Mouse (Mus musculus): ENCODE data around the gene Samsn1. TPM values are rescaled to one million over a fixed set of nuclear protein-coding genes. Genes with fewer than 3 reads are reported as not detected.

Gene Samsn1
- polyA plus RNA-seq, 1 experiment, result 6.0 TPM

DNA sequence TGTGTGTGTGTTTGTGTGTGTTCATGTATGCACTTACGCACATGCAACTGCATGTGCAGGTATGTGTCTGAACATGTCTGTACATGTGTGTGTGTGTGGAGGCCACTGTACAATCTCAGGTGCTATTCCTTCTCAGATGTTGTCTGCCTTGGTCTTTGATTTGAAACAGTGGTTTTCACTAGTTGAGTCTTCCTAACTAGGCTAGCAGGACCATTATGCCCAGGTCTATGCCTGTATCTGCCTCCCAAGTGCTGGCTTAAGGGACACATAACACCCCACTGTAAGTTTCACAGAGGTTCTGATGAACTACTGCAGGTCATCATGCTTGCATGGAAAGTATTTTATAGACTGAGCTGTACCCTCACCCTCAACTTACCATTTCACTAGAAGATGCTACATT, 115.8 kb downstream of the Samsn1 start:
- TF ChIP-seq GATA1 (IDR thresholded peaks at IDR 0.05; ENCODE audit: low read length), result no peak

- TF ChIP-seq GATA1 (IDR thresholded peaks at IDR 0.05; ENCODE audit: low read length), result no peak
These were observed 116.8 kb downstream of the Samsn1 start for GRCm38 (mm10) chr16:75905324-75905723.

- no peak for TF ChIP-seq GATA1 (IDR thresholded peaks at IDR 0.05; ENCODE audit: low read length)
These were observed 118.0 kb downstream of the Samsn1 start for GRCm38 (mm10) chr16:75904072-75904471.

DNA sequence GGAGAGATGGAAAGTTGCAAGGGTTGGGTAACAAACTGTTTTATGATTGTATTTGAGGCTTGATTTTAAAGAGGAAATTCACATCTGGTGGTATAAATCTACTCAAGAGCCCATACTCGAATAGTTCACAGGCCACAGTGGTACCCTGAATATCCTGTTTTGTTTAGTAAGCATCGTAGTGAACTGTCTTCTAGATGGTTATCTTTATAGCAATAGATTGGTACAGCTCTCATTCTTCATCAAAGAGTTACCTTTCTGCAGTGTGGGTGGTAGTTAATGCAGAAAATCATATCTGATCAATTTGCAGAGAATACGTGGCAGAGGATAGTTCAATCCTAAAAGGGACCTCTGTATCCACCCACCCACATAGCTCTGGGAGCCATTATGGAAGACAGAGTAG, 119.1 kb downstream of the Samsn1 start:
- no peak for TF ChIP-seq GATA1 (IDR thresholded peaks at IDR 0.05; ENCODE audit: low read length)

DNA sequence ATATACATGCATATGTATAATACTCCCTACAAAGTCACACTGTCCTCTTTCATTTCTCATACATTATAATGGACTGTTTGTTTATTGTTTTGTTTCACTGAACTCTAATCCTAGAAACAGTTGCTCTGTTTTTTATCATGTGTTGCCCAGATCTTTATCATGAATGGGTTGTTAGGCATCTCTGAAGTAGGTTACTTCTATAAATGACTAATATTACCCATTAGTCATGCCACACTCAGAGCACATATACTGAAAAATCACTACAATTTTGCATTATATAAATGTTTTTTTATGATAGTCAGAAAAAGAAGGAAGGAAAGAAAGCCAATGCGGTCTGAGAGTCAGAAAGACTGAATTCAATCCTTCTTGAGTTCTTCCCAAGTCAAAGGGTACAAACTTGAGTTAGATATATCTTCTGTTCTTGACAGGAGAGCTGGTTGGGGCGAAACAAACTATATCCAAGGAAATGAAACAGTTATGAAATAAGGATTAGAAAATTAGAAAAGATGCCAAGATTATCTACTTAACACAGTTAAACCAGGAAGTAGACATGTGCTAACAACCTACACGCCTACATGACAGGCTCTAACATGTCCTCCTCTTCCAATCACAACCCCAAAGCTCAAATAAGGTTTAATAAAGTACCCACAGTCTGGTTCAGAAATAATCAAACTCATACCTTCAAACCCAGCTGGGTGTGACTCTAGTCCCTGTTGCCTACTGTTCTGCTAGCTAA, 122.0 kb downstream of the Samsn1 start:
- TF ChIP-seq GATA1 (IDR thresholded peaks at IDR 0.05; ENCODE audit: low read length), result no peak

DNA sequence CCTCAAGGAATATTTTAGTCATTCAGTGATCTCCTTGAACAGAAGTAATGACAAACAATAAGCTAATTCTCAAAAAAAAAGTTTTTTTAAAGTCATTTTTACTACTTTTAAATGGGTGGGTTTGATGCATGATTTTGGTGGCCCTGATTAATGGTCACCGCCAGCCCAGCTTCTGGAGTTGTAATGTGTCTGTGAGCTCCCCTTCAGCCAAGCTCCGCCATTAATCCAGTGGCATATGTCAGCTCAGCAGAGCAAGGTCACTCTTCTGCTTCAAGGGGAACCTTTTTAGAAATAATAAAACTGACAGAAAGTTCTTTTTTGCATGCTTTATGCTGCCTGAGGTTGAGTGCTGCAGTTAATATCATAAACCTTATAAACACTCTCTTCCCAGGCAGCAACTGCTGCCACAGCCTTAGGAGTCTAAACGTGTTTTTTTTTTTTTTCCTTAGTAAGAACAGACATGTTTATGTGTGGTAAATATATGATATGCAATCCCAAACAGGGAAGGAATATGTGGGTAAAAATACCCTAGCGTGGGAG, 124.2 kb downstream of the Samsn1 start:
- no peak for TF ChIP-seq GATA1 (IDR thresholded peaks at IDR 0.05; ENCODE audit: low read length)

GRCm38 (mm10) chr16:75894263-75894901, 127.7 kb downstream of the Samsn1 start:
- TF ChIP-seq GATA1 (IDR thresholded peaks at IDR 0.05; ENCODE audit: low read length), result no peak

DNA sequence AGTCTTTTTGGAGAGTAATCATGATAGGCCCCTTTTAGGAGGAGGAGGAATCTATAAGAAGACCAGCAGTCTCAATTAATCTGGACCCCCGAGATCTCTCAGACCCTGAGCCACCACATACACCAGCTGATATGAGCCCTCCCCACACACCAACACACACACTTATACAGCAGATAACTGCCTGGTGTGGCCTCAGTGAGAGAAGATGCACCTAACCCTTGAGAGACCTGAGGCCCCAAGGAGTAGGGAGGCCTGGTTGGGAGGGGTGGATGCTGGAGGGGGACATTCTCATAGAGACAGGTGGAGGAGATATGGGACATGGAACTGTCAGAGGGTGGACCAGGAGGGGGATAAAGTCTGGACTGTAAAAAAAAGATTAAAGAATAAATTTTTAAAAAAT, 128.6 kb downstream of the Samsn1 start:
- no peak for TF ChIP-seq GATA1 (IDR thresholded peaks at IDR 0.05; ENCODE audit: low read length)

DNA sequence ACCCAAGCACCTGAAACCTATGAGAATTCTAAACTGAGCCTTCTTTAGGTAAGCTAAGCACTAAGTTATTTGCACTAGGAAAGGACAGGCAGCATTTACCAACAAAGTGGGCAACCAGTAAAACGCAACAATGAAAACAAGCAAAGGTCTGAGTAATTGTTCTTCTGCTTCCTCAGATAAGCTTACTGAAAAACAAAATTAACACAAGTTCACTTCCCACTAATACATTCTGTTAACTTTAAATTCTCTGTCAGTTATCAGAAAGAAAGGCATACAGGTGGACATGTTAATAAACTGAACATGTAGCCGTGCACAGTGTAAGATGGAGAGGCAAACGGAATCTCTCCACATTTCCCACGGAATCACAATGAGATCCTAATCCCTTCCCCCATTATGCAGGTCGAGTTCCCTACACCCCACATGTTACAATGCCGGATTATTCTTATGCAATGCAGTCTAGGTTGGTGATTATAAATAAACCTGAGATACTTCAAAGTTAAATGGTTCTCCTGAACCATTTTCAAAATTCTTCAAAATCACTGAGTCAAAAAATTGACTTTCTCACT, 132.9 kb downstream of the Samsn1 start:
- no peak for TF ChIP-seq GATA1 (IDR thresholded peaks at IDR 0.05; ENCODE audit: low read length)

DNA sequence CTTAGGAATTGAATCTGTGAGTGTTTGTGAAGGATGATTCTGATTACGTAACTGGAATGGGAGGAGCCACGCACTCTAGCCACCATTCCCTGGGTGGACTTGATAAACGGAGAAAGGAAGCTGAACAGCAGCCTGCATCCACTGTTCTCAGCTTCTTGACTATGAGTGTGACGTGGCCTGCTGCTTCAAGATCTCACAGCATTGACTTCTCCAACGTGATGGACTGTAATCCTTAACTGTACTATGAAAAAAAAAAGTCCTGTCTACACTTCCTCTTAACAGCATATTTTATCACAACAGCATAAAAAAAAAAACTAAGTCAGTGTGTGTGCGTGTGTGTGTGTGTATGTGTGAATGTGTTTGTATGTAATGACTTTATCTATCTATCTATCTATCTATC, 134.9 kb downstream of the Samsn1 start:
- TF ChIP-seq GATA1 (IDR thresholded peaks at IDR 0.05; ENCODE audit: low read length), result no peak

DNA sequence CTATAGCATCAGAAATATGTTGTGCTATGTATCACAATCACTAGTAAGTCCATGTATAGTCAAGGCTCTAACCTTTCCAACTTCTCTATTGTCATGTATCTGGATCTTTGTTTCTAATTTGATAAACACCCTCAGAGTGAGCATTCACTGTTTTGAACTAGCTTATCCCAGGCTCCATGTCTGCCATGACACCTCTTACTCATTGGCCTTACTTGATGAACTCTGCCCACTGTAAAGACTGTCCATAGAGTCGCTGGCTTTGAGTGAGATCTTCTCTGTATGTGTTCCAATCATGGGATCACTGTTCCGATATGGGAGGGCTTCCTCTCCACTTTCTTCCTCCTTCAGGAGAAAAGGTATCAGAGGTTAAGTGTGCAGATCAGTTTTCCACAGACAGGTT, 143.2 kb downstream of the Samsn1 start:
- no peak for TF ChIP-seq GATA1 (IDR thresholded peaks at IDR 0.05; ENCODE audit: low read length)

DNA sequence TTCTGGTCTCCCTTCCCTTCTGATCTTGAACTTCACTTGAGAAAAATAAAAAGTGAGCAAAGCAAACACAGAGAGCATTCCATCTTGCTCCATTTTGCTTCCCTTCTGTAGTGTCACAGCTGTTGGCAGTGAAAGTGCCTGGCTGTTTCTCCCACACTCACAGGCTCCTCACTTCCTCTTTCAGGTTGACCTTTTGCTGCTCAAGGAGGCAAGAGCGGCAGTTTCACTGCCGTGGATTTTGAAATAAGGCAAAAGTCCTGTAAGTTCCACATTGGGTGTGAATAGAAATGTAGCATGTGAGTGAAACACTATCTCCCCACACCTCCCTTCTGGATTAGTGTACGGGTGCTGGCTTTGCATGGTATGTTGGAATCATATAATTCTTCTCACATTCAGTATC, 144.9 kb downstream of the Samsn1 start:
- no peak for TF ChIP-seq GATA1 (IDR thresholded peaks at IDR 0.05; ENCODE audit: low read length)

GRCm38 (mm10) chr16:75875896-75876295, 146.2 kb downstream of the Samsn1 start:
- no peak for TF ChIP-seq GATA1 (IDR thresholded peaks at IDR 0.05; ENCODE audit: low read length)

- TF ChIP-seq GATA1 (IDR thresholded peaks at IDR 0.05; ENCODE audit: low read length), result no peak
These were observed 147.6 kb downstream of the Samsn1 start for GRCm38 (mm10) chr16:75874508-75874907.

DNA sequence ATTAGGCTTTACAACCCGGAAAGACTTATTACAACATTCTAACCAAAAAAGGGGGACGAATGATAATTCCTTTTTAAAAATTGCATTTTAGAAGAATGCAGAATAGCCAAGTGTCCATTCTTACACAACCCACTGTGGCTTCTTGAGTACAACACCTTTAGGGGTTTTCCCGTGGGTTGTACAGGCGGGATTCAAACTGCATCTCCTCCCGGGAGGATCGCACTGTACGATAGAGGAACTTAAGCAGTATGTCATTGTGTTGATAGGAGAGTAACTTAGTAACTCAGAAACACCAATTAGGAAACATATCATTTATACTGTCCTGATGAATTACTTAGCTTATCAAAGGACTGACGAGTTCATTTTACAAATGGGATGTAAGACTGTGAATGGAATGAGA, 149.8 kb downstream of the Samsn1 start:
- TF ChIP-seq GATA1 (IDR thresholded peaks at IDR 0.05; ENCODE audit: low read length), result no peak

- no peak for TF ChIP-seq GATA1 (IDR thresholded peaks at IDR 0.05; ENCODE audit: low read length)
These were observed 154.7 kb downstream of the Samsn1 start for GRCm38 (mm10) chr16:75867400-75867799.

DNA sequence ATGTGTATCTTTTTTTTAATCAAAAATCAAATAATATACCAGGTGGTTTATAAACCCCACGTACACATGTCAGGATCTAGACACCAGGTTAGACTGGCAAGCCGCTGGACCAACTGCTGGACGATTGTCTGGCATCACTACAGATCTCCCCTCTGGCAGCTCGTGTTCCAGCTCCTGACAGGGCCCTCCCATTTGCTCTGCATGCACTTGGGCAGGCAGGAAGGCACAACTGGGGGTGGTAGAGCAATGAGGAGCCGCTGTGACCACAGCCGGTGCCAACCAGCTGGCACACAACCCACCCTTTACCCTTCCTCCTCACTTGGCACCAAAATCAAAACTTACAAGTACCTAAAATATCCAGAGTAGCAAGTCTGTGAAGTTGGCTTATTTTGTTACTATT, 156.6 kb downstream of the Samsn1 start:
- no peak for TF ChIP-seq GATA1 (IDR thresholded peaks at IDR 0.05; ENCODE audit: low read length)
